Mouse (Mus musculus) lung, embryonic 15.5 days (tissue): ENCODE measurements around the gene Prm3. TPM values are rescaled to one million over a fixed set of nuclear protein-coding genes. Genes with fewer than 3 reads are reported as not detected.
A peak's percentile ranks its signal among the peaks of the same experiment; 100 is the strongest.

Source experiments
- ATAC-seq: fragments of 200-750 bp; cut with Nextera tagmentation; 2 replicates; pipeline ENCODE4 v1.8.0; 2017; ENCODE audit warnings: moderate number of reproducible peaks, borderline replicate concordance; ENCODE audit not compliant: low FRiP score, low TSS enrichment; ENCODE audit errors: extremely low read depth
- H3K27ac ChIP-seq: fragments of 300-500 bp; sonication (generic); 2 replicates; pipeline ENCODE4 v1.5.1; 2015; ENCODE audit warnings: moderate library complexity, mild to moderate bottlenecking, inconsistent platforms
- H3K27me3 ChIP-seq: fragments of 300-500 bp; sonication (generic); 2 replicates; pipeline ENCODE4 v1.6.1; 2015; ENCODE audit warnings: inconsistent platforms
- H3K36me3 ChIP-seq: fragments of 300-500 bp; sonication (generic); 2 replicates; pipeline ENCODE4 v1.6.1; 2015; ENCODE audit warnings: inconsistent platforms
- H3K4me1 ChIP-seq: fragments of 300-500 bp; sonication (generic); 2 replicates; pipeline ENCODE4 v1.6.1; 2015; ENCODE audit warnings: inconsistent platforms
- H3K4me2 ChIP-seq: fragments of 300-500 bp; sonication (generic); 2 replicates; pipeline ENCODE4 v1.6.1; 2015; ENCODE audit warnings: inconsistent platforms, mild to moderate bottlenecking, moderate library complexity
- H3K4me3 ChIP-seq: fragments of 300-500 bp; sonication (generic); 2 replicates; pipeline ENCODE4 v1.5.1; 2015; ENCODE audit warnings: mild to moderate bottlenecking, inconsistent platforms
- H3K9ac ChIP-seq: fragments of 300-500 bp; sonication (generic); 2 replicates; pipeline ENCODE4 v1.6.1; 2015; ENCODE audit warnings: inconsistent platforms
- H3K9me3 ChIP-seq: fragments of 300-500 bp; sonication (generic); 2 replicates; pipeline ENCODE4 v1.6.1; 2016; ENCODE audit warnings: inconsistent platforms
- WGBS: fragments of 180-500 bp; shearing (Covaris S2); methylation state at CpG from one replicate; pipeline ENCODE4 v1.1.7; 2015; 5-methylcytosine and 5-hydroxymethylcytosine counted together
- polyA plus RNA-seq: library from polyadenylated mRNA; unstranded; fragments of >200 nt; fragmentation: Nextera tagmentation; extraction: Ambion mirVana; gene quantifications from 2 replicates; pipeline ENCODE4 v1.2.1, GENCODE M21; 2015

Prm3 gene
- polyA plus RNA-seq, 1 experiment from 2014 or later: not detected

DNA sequence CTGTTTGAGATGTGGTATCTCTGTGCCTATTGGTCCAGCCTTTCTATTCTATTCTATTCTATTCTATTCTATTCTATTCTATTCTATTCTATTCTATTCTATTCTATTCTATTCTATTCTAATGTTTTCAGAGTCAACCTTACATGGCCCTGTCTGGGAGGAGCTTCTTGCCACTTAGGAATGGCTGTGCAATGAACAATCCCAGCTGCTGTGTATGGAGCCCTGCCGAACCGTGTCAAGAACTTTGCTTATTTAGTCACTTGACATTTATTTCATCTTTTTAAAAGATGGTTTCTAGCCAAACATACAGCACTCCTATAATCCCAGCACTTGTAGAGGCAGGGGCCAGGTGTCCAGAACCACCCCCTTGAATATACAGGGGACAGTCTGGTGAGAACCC, 26.4 kb downstream of the Prm3 start:
- H3K27ac ChIP-seq: no peak overlapping the region
- peak; percentile 60; the same call in 1 of the 2 replicates for ATAC-seq
- 14% methylated on average over 2 of the region's 2 CpGs for WGBS
- no peaks in the 10 kb centered on the region; the same call in 1 of the 2 replicates for H3K27me3 ChIP-seq
- H3K4me2 ChIP-seq: no peak overlapping the region
- peaks cover 13% of the 10 kb centered on the region for H3K4me1 ChIP-seq
- no peak overlapping the region for H3K9ac ChIP-seq
- H3K9me3 ChIP-seq: no peaks in the 10 kb centered on the region
- no peak overlapping the region for H3K4me3 ChIP-seq
- no peaks in the 10 kb centered on the region for H3K36me3 ChIP-seq

DNA sequence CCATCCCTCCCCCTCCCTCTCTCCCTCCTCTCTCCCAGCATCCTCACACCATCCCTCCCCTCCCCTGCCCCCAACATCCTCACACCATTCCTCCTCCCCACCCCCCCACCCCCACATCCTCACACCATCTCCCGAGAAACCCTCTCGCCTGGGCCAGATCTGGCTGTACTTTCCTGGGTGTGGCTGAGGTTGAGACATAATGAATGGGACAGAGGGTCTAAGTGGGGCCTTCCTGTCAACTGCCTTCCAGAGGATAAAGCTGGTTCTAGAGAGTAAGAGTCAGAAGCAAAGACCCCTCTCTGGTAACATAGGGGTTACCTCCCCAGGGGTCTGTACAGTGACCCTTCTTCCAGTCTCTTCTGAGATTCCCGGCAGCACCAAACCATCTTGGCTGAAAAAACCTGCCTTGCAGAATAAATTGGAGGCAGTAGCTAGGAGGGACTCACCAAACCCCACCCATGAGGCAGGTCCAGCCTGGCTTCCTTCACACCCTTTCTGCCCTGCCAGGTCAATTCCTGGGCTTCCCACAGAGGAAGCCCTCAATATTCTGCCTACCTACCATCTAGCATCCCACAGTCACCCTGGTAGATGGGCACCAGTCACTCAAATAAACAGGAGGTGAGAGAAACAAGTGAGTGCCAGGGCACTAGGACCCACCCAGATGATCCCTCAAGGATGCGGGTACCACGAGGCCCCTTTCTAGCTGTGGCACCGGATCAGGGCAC, 27.0 kb downstream of the Prm3 start:
- 43% methylated on average over 6 of the region's 6 CpGs for WGBS
- no peaks in the 10 kb centered on the region for H3K36me3 ChIP-seq

DNA sequence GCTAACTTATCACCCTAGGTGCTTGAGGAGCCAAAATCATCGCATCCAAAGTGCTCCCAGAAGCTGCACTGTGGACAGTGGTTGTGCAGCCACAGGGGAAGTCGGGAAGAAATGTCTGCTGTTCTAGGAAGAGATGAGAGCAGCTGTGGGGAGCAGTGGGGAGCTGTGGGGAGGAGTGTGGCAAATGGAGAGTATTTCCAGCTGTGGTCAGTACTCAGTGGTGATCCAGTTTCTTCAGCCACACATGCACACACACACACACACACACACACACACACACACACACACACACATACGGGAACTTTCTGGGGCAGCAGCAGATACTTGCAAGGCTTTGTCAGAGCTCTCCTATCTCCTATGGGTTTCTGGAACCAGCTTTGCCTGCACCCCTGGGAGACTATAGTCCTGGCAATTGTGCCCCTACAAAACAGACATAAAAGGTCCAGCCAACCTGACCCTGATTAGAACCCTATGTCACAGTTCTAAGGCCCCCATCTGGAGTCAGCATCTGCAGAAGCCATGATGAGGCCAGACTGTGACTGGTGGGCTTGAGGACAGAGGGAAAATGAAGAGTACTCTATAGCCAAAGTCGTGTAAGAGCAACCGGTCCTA, 28.0 kb downstream of the Prm3 start:
- Histone ChIP-seq H3K4me2 (no peak overlapping the region), H3K27ac (no peak overlapping the region), H3K4me3 (no peak overlapping the region), H3K4me1 (peaks cover 13% of the 10 kb centered on the region), H3K36me3 (no peaks in the 10 kb centered on the region), H3K27me3 (no peaks in the 10 kb centered on the region; the same call in 1 of the 2 replicates), H3K9me3 (no peaks in the 10 kb centered on the region), H3K9ac (no peak overlapping the region)
- 46% methylated on average over 5 of the region's 5 CpGs for WGBS
- ATAC-seq: no peak

More for the DNA sequence above, 27.0 kb downstream of the Prm3 start:
- Histone ChIP-seq H3K4me3 (no peak overlapping the region), H3K27me3 (no peaks in the 10 kb centered on the region; the same call in 1 of the 2 replicates), H3K4me2 (no peak overlapping the region), H3K9me3 (no peaks in the 10 kb centered on the region), H3K4me1 (peaks cover 13% of the 10 kb centered on the region), H3K27ac (no peak overlapping the region), H3K9ac (no peak overlapping the region)
- no peak for ATAC-seq

DNA sequence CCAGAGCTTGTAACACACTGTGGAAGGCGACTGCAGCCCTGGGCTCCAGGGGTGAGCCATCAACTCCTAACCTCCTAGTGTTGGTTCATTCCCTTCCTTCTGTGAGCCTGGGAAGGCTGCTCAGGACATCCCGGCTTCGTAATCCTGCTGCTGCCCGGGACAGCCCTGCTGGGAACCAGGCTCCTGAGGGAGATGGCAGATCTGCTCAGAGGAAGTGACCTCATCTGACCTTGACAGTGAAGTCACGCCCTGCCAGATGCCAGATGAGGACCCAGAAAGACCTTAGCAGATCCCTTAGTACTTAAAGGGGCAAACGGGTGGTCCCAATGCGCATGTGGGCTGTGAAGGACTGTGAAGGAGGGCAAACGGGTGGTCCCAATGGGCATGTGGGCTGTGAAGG, 29.5 kb downstream of the Prm3 start:
- Histone ChIP-seq H3K4me2 (no peak overlapping the region), H3K36me3 (no peaks in the 10 kb centered on the region), H3K4me3 (no peak overlapping the region), H3K4me1 (peaks cover 13% of the 10 kb centered on the region), H3K9ac (no peak overlapping the region), H3K9me3 (no peaks in the 10 kb centered on the region), H3K27me3 (no peaks in the 10 kb centered on the region), H3K27ac (no peak overlapping the region)
- ATAC-seq: no peak
- 66% methylated on average over 8 of the region's 8 CpGs for WGBS

DNA sequence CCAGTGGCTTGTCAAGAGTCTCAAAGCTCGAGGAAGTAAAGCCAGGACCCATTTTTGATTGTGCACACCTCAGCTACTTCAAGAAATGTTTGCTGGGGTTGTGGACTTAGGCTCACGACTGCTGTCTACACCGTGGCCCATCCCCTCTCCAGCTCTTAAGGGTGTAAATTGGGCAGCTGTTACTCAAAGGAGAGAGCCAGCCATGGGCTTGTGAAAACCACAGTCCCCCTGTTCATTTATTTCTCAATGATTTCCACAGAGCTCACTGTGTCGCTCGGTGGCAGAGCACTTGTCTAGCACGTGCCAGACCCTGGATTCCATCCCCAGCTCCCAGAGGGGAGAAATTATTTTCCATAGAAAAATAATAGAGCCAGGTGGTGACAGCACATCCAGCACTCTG, 34.5 kb downstream of the Prm3 start:
- no peaks in the 10 kb centered on the region for H3K4me1 ChIP-seq
- H3K9me3 ChIP-seq: no peaks in the 10 kb centered on the region
- no peak overlapping the region for H3K4me3 ChIP-seq
- no peaks in the 10 kb centered on the region for H3K27me3 ChIP-seq
- no peaks in the 10 kb centered on the region for H3K36me3 ChIP-seq
- 42% methylated on average over 6 of the region's 6 CpGs for WGBS
- no peak overlapping the region for H3K9ac ChIP-seq
- H3K4me2 ChIP-seq: no peak overlapping the region
- H3K27ac ChIP-seq: no peak overlapping the region
- ATAC-seq: 0 out of 2 replicates have a peak, but pooled peaks have one; percentile 4

DNA sequence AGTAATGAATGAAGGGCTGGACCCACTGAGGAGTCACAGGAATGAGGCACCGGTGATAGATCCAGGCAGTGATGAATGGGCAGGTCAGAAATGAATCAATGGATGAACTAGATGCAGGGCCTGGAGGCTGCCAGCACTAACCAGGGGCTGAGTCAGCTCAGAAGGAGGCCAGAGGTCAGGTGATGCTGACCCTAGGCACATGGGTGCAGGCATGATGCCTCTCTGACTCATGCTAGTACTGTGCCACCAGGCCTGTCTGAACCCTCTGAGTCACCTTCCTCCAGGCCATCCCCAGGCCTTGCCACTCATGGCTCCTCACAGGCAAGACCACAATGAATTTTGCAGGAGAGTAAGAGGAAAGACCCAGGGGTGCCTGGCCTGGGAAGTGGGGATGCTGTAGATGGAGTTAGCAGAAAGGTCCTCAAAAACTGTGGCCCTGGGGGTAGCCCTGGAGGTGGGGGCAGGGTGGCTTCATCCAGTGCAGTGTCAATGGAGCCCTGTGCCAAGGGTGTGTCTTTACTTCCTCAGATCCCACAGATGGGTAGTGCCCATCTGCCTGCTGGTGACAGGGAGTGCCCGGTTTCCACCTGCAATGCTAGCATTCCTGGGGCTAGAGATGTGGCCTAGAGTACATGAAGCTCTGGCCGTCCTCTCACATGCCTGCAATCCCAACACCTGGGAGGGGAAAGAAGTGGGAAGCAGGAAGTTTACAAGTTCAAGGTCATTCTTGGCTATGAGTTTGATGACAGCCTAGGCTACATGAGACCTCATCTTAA, 36.0 kb downstream of the Prm3 start:
- Histone ChIP-seq H3K4me1 (peaks cover 6% of the 10 kb centered on the region; the same call in 1 of the 2 replicates), H3K4me3 (no peak overlapping the region), H3K4me2 (no peak overlapping the region), H3K36me3 (no peaks in the 10 kb centered on the region), H3K9me3 (no peaks in the 10 kb centered on the region), H3K9ac (no peak overlapping the region), H3K27me3 (no peaks in the 10 kb centered on the region), H3K27ac (no peak overlapping the region)
- ATAC-seq: no peak
- WGBS: 80% methylated on average over 3 of the region's 3 CpGs

DNA sequence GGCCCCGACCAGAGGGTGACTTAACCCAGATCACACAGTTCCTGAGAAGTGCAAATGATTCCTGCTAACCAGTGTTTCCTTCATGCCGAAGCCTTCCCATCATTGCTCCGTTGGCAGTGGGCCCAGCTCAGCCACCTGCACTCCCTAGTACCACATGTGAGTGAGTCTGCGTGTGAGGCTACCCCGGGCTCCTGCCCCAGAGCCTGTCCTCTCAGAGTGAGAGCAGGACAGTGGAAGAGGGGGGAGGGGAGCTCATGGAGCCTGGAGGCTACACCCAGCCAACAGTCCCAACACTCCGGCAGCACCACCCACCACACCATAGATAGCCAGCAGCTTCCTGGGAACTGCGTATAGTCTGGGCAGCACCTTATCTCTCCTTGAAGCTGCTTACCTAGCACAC, 40.9 kb downstream of the Prm3 start:
- Histone ChIP-seq H3K27me3 (no peaks in the 10 kb centered on the region), H3K4me3 (no peak overlapping the region), H3K4me1 (peaks cover 9% of the 10 kb centered on the region), H3K4me2 (no peak overlapping the region), H3K9ac (no peak overlapping the region), H3K9me3 (no peaks in the 10 kb centered on the region), H3K27ac (no peak overlapping the region), H3K36me3 (no peaks in the 10 kb centered on the region)
- 25% methylated on average over 7 of the region's 7 CpGs for WGBS
- ATAC-seq: peak; percentile 61

DNA sequence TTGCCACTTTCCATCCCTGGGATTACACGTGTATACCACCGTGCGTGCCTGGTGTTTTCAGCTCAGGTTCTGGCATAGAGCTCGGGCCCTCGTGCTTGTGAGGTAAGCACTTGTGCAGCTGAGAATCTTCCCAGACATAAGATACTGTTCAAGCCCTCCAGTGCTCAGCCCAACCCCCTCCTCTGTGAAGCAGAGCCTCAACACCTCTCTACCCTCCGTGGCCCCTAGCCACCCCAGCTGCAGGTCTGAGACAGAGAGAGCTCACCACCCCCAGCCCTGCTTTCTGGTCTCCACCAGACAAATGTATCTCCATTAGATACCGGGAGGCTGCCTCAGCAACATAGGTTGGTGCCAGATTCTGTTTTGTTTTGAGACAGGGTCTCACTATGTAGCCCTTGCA, 41.5 kb downstream of the Prm3 start:
- Histone ChIP-seq H3K4me1 (peaks cover 9% of the 10 kb centered on the region), H3K36me3 (no peaks in the 10 kb centered on the region), H3K9me3 (no peaks in the 10 kb centered on the region), H3K27ac (no peak overlapping the region), H3K4me2 (no peak overlapping the region), H3K9ac (no peak overlapping the region), H3K27me3 (no peaks in the 10 kb centered on the region), H3K4me3 (no peak overlapping the region)
- WGBS: 24% methylated on average over 7 of the region's 7 CpGs
- peak; percentile 36; the same call in 1 of the 2 replicates for ATAC-seq

DNA sequence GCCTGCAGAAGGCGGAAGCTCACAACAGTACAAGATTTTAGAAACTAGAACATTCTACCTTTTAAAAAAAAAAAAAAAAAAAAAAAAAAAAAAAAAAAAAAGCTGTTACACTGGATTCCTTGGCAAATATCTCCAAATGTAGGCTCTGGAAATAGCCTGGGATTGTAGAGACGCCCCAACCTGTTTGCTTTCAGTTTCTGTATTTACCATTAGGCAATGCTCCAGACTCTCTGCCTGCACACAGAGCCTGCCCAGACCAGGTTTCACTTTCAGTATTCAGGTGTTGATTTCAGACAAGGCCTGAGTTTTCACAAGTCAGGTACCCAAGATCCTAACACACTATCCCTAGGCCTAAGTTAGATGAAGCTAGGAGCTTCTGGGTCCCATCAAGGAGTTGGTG, 49.6 kb downstream of the Prm3 start:
- no peak overlapping the region for H3K9ac ChIP-seq
- no peak overlapping the region for H3K4me2 ChIP-seq
- no peak overlapping the region for H3K4me3 ChIP-seq
- no peaks in the 10 kb centered on the region for H3K27me3 ChIP-seq
- no peaks in the 10 kb centered on the region for H3K36me3 ChIP-seq
- ATAC-seq: peak; percentile 44; the same call in 1 of the 2 replicates
- no peaks in the 10 kb centered on the region for H3K9me3 ChIP-seq
- peaks cover 41% of the 10 kb centered on the region for H3K4me1 ChIP-seq
- peak overlapping the region; percentile 30; the same call in 1 of the 2 replicates for H3K27ac ChIP-seq
- 73% methylated on average over 2 of the region's 2 CpGs for WGBS

Other genes with a start within 250 kb of the Prm3 start
- gene Dexi, start 247.9 kb downstream of the Prm3 start, polyA plus RNA-seq: 25.5 and 25.6 TPM in 2 replicates
- 27.7 and 29.3 TPM in 2 replicates for gene Clec16a, start 245.6 kb downstream of the Prm3 start, polyA plus RNA-seq
- gene Socs1, start 5.4 kb downstream of the Prm3 start, polyA plus RNA-seq: 9.8 and 10.4 TPM in 2 replicates
- not detected in 2 replicates for gene Tnp2, start 2.3 kb downstream of the Prm3 start, polyA plus RNA-seq
- not detected in 2 replicates for gene Prm2, start 5.2 kb upstream of the Prm3 start, polyA plus RNA-seq
- 0.36 TPM in 1 of 2 replicates, not detected in the other for gene Prm1, start 14.9 kb upstream of the Prm3 start, polyA plus RNA-seq
- gene Gm11172, start 22.0 kb upstream of the Prm3 start, polyA plus RNA-seq: not detected in 2 replicates
- gene Rmi2, start 44.1 kb upstream of the Prm3 start, polyA plus RNA-seq: 4.7 and 5.2 TPM in 2 replicates